Mouse (Mus musculus): ENCODE data around the gene Slc26a9.
"Not testable (repeated sequence)": the region's sequence is repeated elsewhere in the genome, so short reads cannot be mapped to it uniquely, and the experiment has no call there.

Slc26a9 gene

GRCm38 (mm10) chr1:131765357-131766001 is 21.7 kb downstream of the Slc26a9 start:
- peak; percentile 83 for DNase-seq (ENCODE audit: low read depth, low spot score)

- DNase-seq (ENCODE audit: low read depth, low spot score): no peak
Measured at GRCm38 (mm10) chr1:131769296-131769695, 25.5 kb downstream of the Slc26a9 start.

- DNase-seq (ENCODE audit: low read depth, low spot score): no peak
Measured at GRCm38 (mm10) chr1:131770656-131771055, 26.8 kb downstream of the Slc26a9 start.

DNA sequence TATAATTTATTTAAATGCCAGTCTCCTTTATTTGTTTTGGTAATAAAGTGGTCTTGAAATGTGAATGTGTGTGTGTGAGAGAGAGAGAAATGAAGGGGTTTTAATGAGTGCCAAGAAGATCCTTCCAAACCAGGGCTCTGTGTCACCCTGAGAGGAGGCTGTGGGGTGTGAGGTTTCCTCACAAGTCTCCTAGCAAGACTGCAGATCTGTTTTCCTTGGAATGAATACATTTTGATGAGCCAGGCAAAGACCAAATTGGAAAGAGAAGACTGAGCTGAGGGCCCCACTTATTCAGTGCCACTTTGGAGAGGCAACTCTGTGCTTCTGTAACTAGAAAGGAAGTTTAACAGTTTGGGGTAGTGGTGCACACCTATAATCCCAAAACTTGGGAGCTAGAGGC is 27.6 kb downstream of the Slc26a9 start:
- no peak for DNase-seq (ENCODE audit: low read depth, low spot score)

GRCm38 (mm10) chr1:131794591-131794990 is 50.8 kb downstream of the Slc26a9 start:
- DNase-seq (ENCODE audit: low read depth, low spot score): peak; percentile 23

GRCm38 (mm10) chr1:131795171-131795570 is 51.3 kb downstream of the Slc26a9 start:
- DNase-seq (ENCODE audit: low read depth, low spot score): no peak

GRCm38 (mm10) chr1:131797202-131797909 is 53.5 kb downstream of the Slc26a9 start, which contains the start of gene Pm20d1:
Gene Pm20d1 (plus strand): TSS chr1:131797381.
- DNase-seq (ENCODE audit: low read depth, low spot score): peak; percentile 72

DNA sequence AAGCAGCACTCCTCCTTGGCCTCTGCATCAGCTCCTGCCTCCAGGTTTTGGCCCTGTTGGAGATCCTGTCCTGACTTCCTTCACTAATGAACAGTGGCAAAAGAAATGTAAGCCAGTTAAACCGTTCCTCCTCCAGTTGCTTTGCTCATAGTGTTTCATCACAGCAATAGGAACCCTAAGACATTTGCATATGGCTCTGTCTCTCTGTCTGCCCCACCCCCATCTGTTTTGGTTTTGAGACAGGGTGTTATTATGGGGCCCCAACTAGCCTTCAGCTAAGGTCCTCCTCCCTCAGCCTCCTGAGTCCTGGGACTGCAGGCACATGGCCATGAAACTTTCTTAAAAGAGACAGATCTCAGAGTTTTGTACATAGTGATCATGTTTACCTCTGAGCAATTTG is 56.2 kb downstream of the Slc26a9 start:
- DNase-seq (ENCODE audit: low read depth, low spot score): no peak

DNA sequence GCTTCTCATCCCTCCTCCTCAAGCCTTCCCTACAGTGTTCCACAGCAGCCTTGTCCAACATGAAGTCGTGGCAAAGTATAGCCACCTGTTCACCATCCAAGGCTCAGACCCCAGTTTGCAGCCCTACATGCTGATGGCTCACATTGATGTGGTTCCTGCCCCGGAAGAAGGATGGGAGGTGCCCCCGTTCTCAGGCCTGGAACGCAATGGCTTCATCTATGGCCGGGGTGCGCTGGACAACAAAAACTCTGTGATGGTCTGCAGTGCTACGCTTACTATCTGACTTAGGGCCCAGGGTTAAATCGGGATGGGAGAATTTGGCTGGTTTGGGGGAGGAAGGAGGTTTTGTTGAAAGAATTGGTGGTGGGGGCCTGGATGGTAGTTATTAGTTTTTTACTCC is 57.2 kb downstream of the Slc26a9 start:
- no peak for DNase-seq (ENCODE audit: low read depth, low spot score)

DNA sequence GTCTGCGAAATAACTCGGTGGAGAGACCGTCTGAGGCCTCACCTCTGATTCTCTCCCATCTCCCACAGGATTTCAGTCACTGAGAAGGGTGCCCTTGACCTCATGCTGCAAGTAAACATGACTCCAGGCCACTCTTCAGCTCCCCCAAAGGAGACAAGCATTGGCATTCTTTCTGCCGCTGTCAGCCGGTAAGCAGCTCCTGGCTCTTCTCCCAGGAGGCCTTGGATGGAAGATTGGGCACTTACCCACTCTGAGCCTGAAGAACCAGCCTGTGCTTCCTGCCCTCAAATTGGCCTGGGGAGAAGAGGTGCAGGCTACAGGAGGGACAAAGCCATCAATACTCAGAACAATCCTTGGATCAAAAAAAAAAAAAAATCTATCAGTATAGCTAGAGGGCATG is 58.8 kb downstream of the Slc26a9 start:
- DNase-seq (ENCODE audit: low read depth, low spot score): no peak

GRCm38 (mm10) chr1:131804166-131804565 is 60.3 kb downstream of the Slc26a9 start:
- no peak for DNase-seq (ENCODE audit: low read depth, low spot score)

- no peak for DNase-seq (ENCODE audit: low read depth, low spot score)
Measured at GRCm38 (mm10) chr1:131808986-131809385, 65.2 kb downstream of the Slc26a9 start.

GRCm38 (mm10) chr1:131809651-131810050 is 65.8 kb downstream of the Slc26a9 start:
- DNase-seq (ENCODE audit: low read depth, low spot score): no peak

DNA sequence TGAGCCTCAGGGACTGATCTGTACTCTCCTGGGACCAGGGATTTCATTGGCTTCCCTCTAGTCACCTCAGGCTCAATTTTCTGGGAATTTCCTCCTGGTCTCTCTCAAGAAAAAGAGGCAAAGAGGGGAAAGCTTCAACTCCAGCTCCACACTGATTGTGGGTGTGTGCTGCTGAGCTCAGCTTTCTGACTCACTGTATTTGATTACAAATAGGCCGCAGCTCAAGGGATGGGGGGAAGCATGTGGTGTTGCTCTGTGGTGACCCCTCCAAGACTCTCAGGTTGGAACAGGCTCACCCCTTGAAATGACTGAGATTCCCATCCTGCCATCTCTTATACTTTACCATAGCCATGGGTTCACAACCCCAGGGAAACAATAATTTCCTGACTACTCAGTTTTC is 67.6 kb downstream of the Slc26a9 start:
- no peak for DNase-seq (ENCODE audit: low read depth, low spot score)

DNA sequence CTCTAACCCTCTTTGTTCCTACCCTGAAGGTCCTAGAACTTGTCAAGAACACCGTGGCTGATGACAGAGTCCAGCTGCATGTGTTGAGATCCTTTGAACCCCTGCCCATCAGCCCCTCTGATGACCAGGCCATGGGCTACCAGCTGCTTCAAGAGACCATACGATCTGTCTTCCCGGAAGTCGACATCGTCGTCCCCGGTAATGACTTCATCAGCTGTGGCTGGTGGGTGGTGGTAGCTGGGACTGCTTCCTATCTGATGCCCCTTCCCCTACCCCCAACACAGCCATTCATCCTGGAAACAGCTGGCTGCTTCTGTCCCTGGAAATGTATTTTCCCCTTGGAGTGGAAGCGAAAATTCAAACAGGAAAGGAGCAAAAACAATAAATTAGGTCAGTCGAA is 68.2 kb downstream of the Slc26a9 start:
- DNase-seq (ENCODE audit: low read depth, low spot score): no peak

GRCm38 (mm10) chr1:131812631-131813295 is 68.9 kb downstream of the Slc26a9 start:
- DNase-seq (ENCODE audit: low read depth, low spot score): no peak

DNA sequence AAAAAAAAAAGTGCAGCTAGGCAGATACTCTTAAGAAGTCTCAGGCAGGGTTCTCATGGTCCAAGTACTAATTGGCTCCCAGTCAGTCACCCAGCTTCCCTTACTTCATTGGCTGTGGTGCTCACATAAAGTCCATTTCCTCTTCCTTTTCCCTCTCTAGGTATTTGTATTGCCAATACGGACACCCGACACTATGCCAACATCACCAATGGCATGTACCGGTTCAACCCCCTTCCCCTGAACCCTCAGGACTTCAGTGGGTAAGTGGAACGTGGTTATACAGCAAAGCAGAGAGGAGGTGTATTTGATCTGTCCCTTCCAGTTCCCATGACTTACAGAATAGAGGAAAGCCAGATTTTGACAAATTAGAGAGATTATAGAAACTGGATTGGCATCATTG is 69.9 kb downstream of the Slc26a9 start:
- DNase-seq (ENCODE audit: low read depth, low spot score): no peak

DNA sequence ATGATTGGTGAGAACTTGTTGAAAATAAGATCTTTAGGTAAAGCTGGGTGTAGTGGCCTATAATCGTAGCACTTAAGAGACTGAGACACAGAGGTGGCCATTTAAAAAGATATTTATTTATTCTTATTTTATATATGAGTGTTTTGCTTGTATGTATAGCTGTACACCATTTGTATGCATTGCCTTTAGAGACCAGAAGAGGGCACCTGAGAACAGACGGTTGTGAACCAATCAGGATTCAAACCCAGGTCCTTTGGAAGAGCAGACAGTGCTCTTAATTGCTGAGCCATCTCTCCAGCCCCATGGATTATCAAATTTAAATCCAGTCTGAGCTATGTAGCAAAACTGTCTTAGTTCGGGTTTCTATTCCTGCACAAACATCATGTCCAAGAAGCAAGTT is 70.4 kb downstream of the Slc26a9 start:
- DNase-seq (ENCODE audit: low read depth, low spot score): no peak

DNA sequence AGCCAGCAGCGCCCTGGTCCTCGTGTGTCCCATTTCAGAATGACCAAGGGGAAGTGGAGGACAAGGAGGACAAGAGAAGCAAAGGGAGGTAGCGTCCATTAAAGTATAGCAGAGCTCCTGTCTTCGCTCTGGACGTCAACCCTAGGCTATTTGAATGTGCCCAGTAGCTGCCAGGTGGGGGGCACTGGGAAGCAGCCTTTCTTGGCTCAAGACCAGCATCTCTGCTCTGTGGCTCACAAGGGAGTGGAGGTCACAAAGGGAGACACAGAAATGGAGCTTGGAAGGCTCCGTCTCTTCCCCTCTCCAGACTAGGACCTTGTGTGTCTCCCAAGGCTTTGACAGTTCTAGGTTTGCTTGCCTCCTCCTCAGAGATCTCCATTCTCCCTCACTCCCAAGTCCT is 73.1 kb downstream of the Slc26a9 start:
- DNase-seq (ENCODE audit: low read depth, low spot score): no peak

- DNase-seq (ENCODE audit: low read depth, low spot score): not testable (repeated sequence)
Measured at GRCm38 (mm10) chr1:131820353-131820752, 76.5 kb downstream of the Slc26a9 start.

DNA sequence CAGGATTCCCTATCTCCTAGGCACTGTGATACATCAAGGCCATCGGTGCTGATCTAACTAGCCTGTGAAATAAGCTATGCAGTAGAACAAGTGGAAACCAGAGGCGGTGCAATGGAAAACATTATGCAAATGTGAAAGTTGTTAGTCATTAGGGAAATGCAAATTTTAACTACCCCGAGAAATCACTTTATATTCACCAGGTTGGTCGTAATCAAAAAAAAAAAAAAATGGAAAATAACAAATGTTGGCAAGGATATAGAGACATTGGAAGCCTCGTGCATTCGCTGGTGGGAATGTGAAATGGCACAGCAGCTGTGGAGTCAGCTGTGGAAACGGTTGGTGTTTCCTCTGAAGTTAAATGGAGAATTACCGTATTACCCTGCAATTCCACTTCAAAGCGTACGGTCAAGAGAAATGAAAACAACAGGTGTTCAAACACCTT is 77.1 kb downstream of the Slc26a9 start:
- no peak for DNase-seq (ENCODE audit: low read depth, low spot score)
